7 mouse cellular contexts compared by ENCODE assay signal in genomic region chr3:39313563-39313962, GRCm38 (mm10).
"Had no signal": no experiment of that assay in that cellular context is flagged by ENCODE, and none has a peak within 500 bp of the region (broad histone marks: within the 10 kb centered on the region; RNA-seq: fewer than 3 reads in every experiment).

No protein-coding gene starts in this region.

- DNase-seq: liver, postnatal 0 days; lung, adult 2 months; lung, postnatal 14 days; lung, postnatal 36 days; right cerebral cortex, postnatal 14 days; thymus, adult 2 months; thymus, postnatal 36 days had no signal
